Mouse (Mus musculus): ENCODE data around the gene Dedd2. TPM values are rescaled to one million over a fixed set of nuclear protein-coding genes. Genes with fewer than 3 reads are reported as not detected.
A peak's percentile ranks its signal among the peaks of the same experiment; 100 is the strongest.
"Not testable (repeated sequence)": the region's sequence is repeated elsewhere in the genome, so short reads cannot be mapped to it uniquely, and the experiment has no call there.

Dedd2 gene
- 10 to 100 TPM; 24.0 to 27.0 TPM for total RNA-seq (2021)
- long read RNA-seq, experiment 1, full-length matches to known transcripts: 5 of 37 reads
- long read RNA-seq, experiment 1, partial matches to known transcripts: 0 of 37 reads
- long read RNA-seq, experiment 1, other reads (novel, unspliced or antisense): 32 of 37 reads
- long read RNA-seq, experiment 2, full-length matches to known transcripts: 10 of 39 reads
- long read RNA-seq, experiment 2, partial matches to known transcripts: 2 of 39 reads
- long read RNA-seq, experiment 2, other reads (novel, unspliced or antisense): 27 of 39 reads

- peak in 1 of 2 experiments; percentile 42 for DNase-seq (ENCODE audit: low spot score in 2 of 2)
These were observed at the start of gene Dedd2 for GRCm38 (mm10) chr7:25220457-25221101. TSS of gene Dedd2 (minus strand) at chr7:25220615.

DNA sequence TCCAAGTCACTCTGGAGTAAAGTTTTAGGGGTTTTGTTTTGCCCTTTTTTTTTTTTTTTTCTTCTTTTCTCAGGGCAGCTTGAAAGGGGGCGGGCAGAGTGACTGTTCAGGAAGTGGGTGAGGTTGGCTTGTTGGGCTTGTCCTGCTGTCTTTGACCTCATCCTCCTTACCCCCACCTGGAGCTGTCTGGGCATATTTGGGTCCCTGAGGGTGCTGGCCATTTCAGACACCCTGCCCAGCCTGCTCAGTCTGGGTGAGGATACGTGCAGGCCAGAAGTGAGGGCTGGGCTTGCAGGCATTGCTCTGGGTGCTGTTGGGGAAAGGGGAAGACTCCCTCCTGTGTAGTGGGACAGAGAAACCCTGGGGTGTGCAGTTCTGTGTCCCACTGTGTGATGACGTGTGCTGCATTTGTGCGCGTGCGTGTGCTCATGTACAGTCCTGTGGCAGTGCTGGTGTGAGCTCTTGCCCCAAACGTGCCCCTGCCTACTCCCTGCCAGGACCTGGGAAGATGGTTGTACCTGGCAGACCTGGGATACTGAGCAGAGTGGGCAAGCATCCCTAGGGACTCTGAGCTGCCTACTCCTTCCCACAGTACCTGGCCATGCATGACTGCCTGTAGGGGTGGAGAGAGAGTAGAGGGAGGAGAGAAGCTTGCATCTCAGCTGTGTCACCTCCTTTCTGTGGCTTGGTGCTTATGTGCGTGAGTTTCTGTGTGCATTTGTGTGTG, 49.3 kb upstream of the Dedd2 start:
- DNase-seq (ENCODE audit: low spot score in 2 of 2): peak in 1 of 2 experiments; percentile 2

- DNase-seq (ENCODE audit: low spot score in 2 of 2): peak; percentile 17 to 23
These were observed 48.6 kb upstream of the Dedd2 start for GRCm38 (mm10) chr7:25269029-25269428.

- no peak for DNase-seq (ENCODE audit: low spot score in 2 of 2)
These were observed 48.2 kb upstream of the Dedd2 start for GRCm38 (mm10) chr7:25268588-25268987.

GRCm38 (mm10) chr7:25267751-25268463, 47.5 kb upstream of the Dedd2 start:
- DNase-seq (ENCODE audit: low spot score in 2 of 2): peak; percentile 92

GRCm38 (mm10) chr7:25267301-25267750, 46.9 kb upstream of the Dedd2 start, which contains the start of gene Cic:
TSS of gene Cic (plus strand) at chr7:25267704.
- peak; percentile 87 to 95 for DNase-seq (ENCODE audit: low spot score in 2 of 2)

- DNase-seq (ENCODE audit: low spot score in 2 of 2): no peak
These were observed 46.0 kb upstream of the Dedd2 start for GRCm38 (mm10) chr7:25266180-25266962.

DNA sequence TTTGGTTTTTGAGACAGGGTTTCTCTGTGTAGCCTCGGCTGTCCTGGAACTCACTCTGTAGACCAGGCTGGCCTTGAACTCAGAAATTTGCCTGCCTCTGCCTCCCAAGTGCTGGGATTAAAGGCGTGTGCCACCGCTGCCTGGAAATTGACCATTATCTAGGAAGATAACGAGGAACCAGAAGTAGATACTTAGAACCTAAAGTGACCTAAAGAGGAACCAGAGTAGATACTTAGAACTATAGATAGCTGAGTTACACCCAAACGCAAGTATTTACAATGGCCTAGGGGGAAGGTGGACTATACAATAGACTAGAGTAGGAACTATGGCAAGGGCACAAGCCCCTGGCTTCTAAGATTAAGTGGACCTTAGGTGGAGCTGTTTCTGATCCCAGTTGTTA, 45.3 kb upstream of the Dedd2 start:
- not testable (repeated sequence) for DNase-seq (ENCODE audit: low spot score in 2 of 2)

GRCm38 (mm10) chr7:25263968-25264870, 43.8 kb upstream of the Dedd2 start:
- DNase-seq (ENCODE audit: low spot score in 2 of 2): no peak

GRCm38 (mm10) chr7:25261896-25262295, 41.5 kb upstream of the Dedd2 start:
- DNase-seq (ENCODE audit: low spot score in 2 of 2): no peak

DNA sequence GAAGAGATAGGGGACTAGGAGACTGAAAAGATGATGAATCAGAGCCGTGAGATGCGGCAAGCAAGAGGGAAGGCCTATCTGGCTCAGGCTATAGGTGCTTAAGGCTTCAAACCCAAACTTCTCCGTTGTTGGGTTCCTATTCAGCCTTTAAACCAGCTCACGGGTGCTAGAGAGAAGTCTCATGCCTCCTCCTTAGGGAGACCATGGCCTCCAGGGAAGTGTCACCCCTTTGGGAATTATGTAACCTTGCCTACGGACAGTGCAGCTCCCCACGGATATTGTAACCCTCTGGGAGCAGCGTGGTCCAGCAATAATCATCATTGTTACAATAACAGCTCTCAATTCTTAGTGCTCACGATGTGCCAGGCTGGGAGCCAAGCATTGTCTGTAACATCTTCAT, 31.4 kb upstream of the Dedd2 start:
- no peak for DNase-seq (ENCODE audit: low spot score in 2 of 2)

DNA sequence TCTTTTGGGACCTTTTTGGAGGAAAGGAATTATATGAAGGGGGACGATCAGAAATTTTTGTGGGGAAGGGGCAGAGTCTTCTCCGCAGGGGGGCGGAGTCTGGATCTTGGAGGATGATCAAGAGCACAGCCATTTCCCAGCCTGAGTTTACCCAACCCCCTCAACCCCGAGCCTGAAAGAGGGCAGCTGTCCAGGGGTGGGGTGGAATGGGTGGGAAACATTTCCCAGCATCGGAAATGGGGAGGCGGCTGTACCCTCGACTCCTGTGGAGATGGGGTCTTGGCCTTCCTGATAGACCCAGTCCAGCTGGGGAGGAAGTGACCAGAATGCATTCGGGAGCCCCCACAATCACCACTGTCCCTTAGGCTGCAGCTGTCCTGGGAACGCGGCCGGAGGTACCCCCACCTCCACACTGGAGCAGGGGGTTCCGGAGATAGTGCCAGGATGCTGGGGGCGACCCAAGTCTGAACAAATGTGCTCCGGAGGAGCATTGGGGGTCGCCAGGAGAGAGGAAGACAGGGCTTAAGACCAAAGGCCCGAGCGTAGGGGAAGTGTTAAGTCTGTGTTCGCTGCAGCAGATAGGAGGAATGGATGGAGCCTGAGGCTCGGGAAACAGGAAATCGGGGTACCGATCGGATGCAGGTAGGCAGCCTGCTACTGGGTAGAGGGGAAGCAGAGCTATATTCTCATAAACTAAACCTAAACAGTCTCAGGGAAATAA, 30.8 kb upstream of the Dedd2 start:
- peak in 1 of 2 experiments; percentile 44 for DNase-seq (ENCODE audit: low spot score in 2 of 2)

DNA sequence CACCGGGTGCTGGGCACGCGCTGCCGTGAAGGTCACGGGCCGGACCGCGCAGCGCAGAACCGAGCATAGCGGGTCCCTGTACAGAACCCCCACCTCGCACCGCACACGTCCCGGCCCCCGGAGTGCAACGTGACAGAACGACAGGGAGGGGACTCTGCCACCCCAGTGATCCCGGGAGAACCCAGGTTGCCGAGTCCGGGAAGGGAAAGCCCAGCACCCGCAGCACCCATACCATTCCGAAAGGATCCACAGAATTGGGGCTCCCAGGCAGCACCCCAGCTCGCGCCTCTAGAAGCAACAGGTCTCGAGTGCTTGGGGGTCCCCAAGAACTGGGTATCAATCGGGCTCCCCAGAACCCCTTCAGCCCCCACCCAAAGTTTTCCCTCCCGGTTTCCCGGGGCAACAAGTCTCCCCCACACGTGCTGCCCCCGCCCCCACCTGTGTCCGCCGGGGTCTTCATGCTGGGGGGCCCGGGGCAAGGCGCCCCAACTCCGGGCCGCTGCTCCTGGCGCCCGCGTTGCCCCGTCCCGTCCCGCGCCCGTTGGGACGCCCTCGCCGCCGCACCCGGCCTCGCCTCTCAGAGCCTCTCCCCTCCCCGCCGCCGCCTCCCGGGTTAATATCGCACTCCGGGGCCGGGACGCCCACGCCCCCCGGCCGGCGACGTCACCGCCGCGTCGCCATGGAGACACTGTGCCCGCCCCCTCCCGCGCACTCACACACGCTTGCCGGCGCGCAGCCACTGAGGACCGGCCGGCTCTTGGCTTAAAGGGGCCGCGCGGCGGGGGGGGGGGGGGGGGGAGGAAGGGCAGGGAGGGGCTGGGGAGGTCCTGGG, 29.9 kb upstream of the Dedd2 start, which contains the start of gene Erf:
TSS of gene Erf (minus strand) at position 621 of the 832 bp plus-strand sequence.
- peak; percentile 99 for DNase-seq (ENCODE audit: low spot score in 2 of 2)

DNA sequence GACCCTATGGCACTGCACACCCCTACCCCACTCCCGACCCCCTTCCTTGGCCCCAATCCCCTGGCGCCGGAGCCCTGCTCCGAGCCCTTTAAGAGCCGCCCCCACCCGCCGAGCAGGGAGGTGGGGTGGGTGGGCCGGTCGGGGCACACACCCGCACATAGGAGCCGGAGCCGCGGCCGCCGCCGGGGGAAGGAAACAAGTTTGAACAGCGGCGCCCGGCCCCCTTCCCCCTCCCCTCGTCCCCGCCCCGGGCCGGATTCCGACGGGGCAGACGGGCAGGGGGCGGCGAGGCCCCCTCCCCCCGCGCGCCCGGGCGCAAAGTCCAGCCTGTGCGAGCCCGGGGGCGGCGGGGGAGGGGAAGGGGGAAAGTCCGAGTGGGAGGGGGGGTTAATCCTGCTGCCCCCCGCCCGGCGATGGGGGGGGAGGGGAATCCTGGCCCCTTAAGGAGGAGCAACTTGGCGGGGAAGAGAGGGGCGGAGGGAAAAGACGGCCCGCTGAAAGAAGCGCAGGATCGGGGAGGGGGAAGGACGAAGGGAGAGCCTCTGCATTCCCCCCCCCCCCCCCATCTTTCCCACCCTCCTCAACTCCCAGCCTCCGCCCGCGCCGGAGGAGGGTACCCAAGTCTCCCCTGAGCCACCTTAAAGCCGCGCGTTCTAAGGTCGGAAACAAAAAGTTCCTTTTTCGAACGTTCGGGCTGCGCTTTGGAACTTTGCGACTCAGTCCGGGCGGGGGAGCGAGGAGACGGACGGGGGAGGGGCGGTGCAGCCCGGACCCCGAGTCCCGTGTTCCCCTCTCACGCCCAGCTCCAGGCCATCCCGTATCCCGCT, 29.1 kb upstream of the Dedd2 start:
- DNase-seq (ENCODE audit: low spot score in 2 of 2): peak; percentile 65 to 71

DNA sequence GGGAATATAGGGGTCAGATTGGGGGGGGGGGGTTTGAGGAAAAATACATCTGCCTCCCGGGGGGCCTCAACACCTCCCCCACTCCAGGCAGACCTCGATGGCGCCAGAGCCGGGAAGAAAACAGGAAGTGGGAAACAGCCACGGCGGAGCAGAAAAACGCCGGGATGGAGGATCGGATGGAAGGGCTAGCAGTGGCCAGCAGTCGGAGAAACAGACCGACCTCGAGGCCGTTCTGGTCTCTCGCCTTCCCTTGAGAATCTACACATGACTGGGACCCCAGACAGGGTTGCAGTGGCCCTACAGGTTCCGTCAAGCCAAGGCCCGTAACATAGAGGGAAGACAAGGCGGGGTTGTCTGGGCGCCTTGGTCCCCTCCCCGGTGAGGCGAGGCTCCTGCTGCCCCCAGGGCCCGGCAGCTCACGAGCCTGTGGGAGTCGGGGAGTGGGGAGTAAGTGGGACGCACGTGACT, 28.5 kb upstream of the Dedd2 start:
- no peak for DNase-seq (ENCODE audit: low spot score in 2 of 2)

- no peak for DNase-seq (ENCODE audit: low spot score in 2 of 2)
These were observed 27.7 kb upstream of the Dedd2 start for GRCm38 (mm10) chr7:25248018-25248647.

All from adrenal gland, adult 18-20 months (tissue).